Mouse (Mus musculus): ENCODE measurements around the gene Btk. TPM values are rescaled to one million over a fixed set of nuclear protein-coding genes. Genes with fewer than 3 reads are reported as not detected.

Btk gene
- polyA plus RNA-seq, 1 experiment from 2014 or later = 0.58 TPM

DNA sequence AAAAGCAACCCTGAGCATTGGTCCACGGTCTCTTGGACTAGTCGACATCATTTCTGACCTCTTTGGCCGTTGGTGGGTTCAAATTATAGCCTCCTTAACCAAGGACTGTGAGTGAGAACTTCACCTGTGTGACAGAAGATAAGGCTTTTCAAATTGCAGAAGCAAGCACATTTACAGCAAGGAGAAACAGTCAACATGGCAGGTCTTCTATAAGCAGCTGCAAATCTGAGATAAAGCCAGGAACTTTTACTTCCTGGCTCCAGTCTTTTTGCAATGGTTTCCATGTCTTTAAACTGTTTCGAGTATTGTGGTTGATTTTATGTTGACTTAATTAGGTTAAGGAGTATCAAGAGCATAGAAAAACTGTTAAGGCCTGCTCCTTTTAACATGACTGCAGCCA is 59.6 kb downstream of the Btk start:
- H3K9ac ChIP-seq (replicated peaks) = no peak overlapping the region

DNA sequence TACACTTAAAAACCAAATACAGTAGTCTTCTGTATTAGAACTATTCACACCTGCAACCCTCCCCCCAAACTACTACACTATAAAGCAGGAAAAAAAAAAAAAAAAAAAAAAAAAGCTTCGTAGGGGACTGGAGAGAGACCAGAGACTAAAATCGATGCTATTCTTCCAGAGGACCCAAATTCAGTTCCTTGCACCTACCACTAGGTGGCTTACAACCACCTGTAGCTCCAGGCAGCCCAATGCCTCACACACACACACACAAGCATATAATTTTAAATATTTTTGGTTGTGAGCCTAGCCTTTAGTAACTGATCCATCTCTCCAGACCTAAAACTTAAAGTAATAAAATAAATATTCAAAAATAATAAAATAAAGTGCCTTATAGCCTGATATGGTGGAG is 73.9 kb downstream of the Btk start:
- WGBS = 40% methylated on average over 2 of the region's 2 CpGs
- Histone ChIP-seq H3K36me3 (no peaks in the 10 kb centered on the region), H3K9ac (replicated peaks) (no peak overlapping the region)

More for the DNA sequence above, 59.6 kb downstream of the Btk start:
- no peaks in the 10 kb centered on the region for H3K36me3 ChIP-seq
- WGBS = 75% methylated on average over 4 of the region's 4 CpGs
- H3K4me3 ChIP-seq (replicated peaks) = no peak overlapping the region
- no peaks in the 10 kb centered on the region for H3K27me3 ChIP-seq
- ATAC-seq = no peak
- no peaks in the 10 kb centered on the region for H3K9me3 ChIP-seq
- H3K4me1 ChIP-seq (replicated peaks) = no peaks in the 10 kb centered on the region
- H3K27ac ChIP-seq = no peak overlapping the region
- H3K4me2 ChIP-seq (replicated peaks) = no peak overlapping the region

GRCm38 (mm10) chrX:134507977-134508376 is 75.4 kb downstream of the Btk start:
- Histone ChIP-seq H3K9ac (replicated peaks) (no peak overlapping the region), H3K36me3 (no peaks in the 10 kb centered on the region), H3K27me3 (no peaks in the 10 kb centered on the region), H3K4me2 (replicated peaks) (no peak overlapping the region), H3K4me1 (replicated peaks) (no peaks in the 10 kb centered on the region), H3K9me3 (no peaks in the 10 kb centered on the region), H3K27ac (no peak overlapping the region), H3K4me3 (replicated peaks) (no peak overlapping the region)
- no peak for ATAC-seq
- 74% methylated on average over 6 of the region's 6 CpGs for WGBS

More for the DNA sequence above, 73.9 kb downstream of the Btk start:
- Histone ChIP-seq H3K4me2 (replicated peaks) (no peak overlapping the region), H3K27me3 (no peaks in the 10 kb centered on the region), H3K4me3 (replicated peaks) (no peak overlapping the region), H3K9me3 (no peaks in the 10 kb centered on the region), H3K27ac (no peak overlapping the region), H3K4me1 (replicated peaks) (no peaks in the 10 kb centered on the region)
- no peak for ATAC-seq

- Histone ChIP-seq H3K9me3 (no peaks in the 10 kb centered on the region), H3K4me1 (replicated peaks) (no peaks in the 10 kb centered on the region), H3K27me3 (no peaks in the 10 kb centered on the region), H3K27ac (no peak overlapping the region), H3K4me3 (replicated peaks) (no peak overlapping the region), H3K9ac (replicated peaks) (no peak overlapping the region), H3K4me2 (replicated peaks) (no peak overlapping the region), H3K36me3 (no peaks in the 10 kb centered on the region)
- no peak for ATAC-seq
- 86% methylated on average over 8 of the region's 8 CpGs for WGBS
Measured at GRCm38 (mm10) chrX:134500651-134501050, 82.7 kb downstream of the Btk start.

Other genes starting within 250 kb of the Btk start
- 19.7 and 21.4 TPM in 2 replicates for gene Drp2, start 179.0 kb downstream of the Btk start, polyA plus RNA-seq (2015; fragmentation: Nextera tagmentation; extraction: Ambion mirVana)
- not detected in 2 replicates for gene Taf7l, start 107.1 kb downstream of the Btk start, polyA plus RNA-seq (2015; fragmentation: Nextera tagmentation; extraction: Ambion mirVana)
- gene Timm8a1, start 41.7 kb downstream of the Btk start, polyA plus RNA-seq (2015; fragmentation: Nextera tagmentation; extraction: Ambion mirVana) = 40.0 and 40.5 TPM in 2 replicates
- 211 and 233 TPM in 2 replicates for gene Rpl36a, start 2.1 kb upstream of the Btk start, polyA plus RNA-seq (2015; fragmentation: Nextera tagmentation; extraction: Ambion mirVana)
- gene Gla, start 17.6 kb upstream of the Btk start, polyA plus RNA-seq (2015; fragmentation: Nextera tagmentation; extraction: Ambion mirVana) = 4.1 and 4.7 TPM in 2 replicates
- 184 and 186 TPM in 2 replicates for gene Hnrnph2, start 17.6 kb upstream of the Btk start, polyA plus RNA-seq (2015; fragmentation: Nextera tagmentation; extraction: Ambion mirVana)
- gene Armcx4, start 102.9 kb upstream of the Btk start, polyA plus RNA-seq (2015; fragmentation: Nextera tagmentation; extraction: Ambion mirVana) = 8.7 and 9.6 TPM in 2 replicates
- 80.5 and 86.8 TPM in 2 replicates for gene Armcx1, start 134.4 kb upstream of the Btk start, polyA plus RNA-seq (2015; fragmentation: Nextera tagmentation; extraction: Ambion mirVana)
- 40.2 and 42.3 TPM in 2 replicates for gene Armcx6, start 167.8 kb upstream of the Btk start, polyA plus RNA-seq (2015; fragmentation: Nextera tagmentation; extraction: Ambion mirVana)
- gene Armcx3, start 173.0 kb upstream of the Btk start, polyA plus RNA-seq (2015; fragmentation: Nextera tagmentation; extraction: Ambion mirVana) = 59.5 and 59.9 TPM in 2 replicates
- gene Armcx2, start 225.7 kb upstream of the Btk start, polyA plus RNA-seq (2015; fragmentation: Nextera tagmentation; extraction: Ambion mirVana) = 99.5 and 100.0 TPM in 2 replicates